Mouse (Mus musculus) testis, postnatal 10 days (tissue): ENCODE data around the gene Rftn1.
A peak's percentile ranks its signal among the peaks of the same experiment; 100 is the strongest.

ENCODE experiments used
- DNase-seq: peaks from one replicate; pipeline ENCODE4 v3.0.0; 2021; ENCODE audit warnings: low spot score

The Rftn1 gene

DNA sequence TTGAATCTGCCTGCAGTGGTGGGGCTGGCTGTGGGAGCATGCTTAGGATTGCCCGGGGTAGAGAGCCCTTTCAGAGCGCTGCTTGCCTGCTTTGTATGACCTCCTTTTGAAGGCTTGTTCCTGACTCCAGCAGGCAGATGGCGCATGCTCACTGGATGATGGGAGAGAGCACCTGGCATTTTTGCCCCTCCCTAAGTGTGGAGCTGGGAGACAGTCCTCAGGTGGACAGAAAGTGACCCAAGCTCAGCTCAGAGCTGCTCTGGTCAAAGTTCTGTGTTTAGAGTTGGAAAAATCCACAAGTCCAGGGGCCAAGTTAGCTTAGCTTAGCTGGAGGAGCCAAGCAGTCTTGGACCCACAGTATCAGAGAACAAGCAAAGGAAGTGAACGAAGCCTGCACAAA lies 208.9 kb downstream of the Rftn1 start:
- DNase-seq = no peak

DNA sequence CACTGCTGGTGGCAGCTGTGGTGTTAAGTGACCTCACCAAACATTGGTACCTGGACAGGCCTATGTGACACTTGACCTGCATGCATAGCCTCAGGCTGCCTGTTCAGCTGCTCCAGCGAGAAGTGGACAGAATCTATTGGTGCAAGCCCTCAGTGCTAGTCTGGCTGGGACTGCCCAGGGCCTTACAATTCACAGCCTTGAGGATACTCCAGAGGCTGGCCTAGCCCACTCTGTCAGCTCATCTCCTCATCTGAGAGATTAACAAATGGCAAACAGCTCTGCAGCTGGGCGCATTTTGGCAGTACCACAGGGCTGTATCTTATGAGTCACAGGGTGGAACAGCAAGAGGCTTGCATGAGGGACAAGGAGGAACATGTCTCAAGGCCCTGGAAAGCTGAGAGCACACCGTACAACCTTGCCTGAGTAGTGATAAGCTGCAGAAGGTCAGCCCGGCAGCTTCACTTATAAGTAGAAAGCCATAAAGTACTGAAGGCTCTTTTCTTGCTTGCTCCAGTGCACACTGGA lies 210.7 kb downstream of the Rftn1 start:
- no peak for DNase-seq

DNA sequence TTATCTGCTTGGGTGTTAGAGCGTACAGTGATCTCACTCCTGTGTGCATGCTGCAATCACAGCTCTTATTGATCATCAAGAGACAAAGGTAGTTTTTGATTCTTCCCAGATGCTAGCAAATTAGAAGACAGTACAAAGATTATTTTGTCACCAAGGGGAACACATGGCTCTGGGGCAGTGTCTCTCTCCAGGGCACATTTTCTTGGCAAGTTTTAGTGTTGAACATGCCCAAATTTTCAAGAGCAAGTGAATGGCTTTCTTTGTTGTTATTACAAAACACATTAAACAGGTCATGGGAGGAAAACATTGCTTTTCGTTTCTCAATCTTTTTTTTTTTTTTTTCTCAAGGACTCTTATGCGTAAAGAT lies 213.1 kb downstream of the Rftn1 start:
- no peak for DNase-seq

DNA sequence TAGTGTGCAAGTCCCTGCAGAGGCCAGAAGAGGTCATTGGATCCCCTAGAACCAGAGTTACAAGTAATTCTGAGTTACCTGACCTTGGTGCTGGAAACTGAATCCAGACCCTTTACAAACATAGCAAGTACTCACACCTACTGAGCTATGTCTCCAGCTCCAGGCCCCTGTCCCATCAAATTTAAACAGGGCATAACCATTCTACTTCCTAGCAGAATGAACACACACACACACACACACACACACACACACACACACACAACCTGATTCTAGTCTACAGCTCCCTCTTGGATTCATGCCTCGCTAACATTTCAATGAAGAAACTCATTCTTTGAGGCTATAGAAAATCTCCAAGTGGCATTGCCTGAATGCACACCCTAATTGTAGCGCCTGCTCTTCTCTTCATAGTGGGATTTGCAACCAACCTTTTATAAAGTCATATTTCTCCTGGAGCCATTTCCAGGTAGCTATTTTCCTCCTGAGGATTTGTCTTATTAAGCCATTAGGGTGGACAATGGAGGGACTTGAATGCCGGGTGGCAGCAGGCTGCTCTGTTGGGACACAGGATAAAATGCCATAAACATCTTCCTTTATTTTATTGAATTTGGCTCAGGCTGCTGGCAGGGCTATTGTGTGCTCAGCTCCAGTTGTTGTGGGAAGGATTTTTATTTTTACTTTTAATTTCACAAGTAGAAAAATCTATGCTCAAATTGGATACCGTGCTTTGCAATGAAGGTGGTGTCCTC lies 213.6 kb downstream of the Rftn1 start:
- no peak for DNase-seq

DNA sequence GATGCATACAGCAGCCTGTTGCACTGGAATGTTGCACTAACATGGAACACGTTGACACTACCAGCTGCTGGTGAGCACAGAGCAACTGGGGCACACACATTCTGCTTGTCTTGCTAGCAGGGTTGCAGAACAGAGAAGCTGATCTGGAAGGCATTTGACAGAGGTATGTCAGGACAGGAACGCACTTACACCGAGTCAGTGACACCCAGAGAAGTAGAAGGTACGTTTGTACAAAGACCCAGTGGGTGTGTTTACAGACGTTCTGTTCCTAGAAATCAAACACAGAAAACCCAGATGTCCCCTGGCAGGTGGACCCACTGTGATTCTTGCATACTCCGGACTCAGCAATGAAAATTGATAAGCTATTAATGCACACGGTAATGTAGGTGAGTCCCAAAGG lies 215.0 kb downstream of the Rftn1 start:
- no peak for DNase-seq

DNA sequence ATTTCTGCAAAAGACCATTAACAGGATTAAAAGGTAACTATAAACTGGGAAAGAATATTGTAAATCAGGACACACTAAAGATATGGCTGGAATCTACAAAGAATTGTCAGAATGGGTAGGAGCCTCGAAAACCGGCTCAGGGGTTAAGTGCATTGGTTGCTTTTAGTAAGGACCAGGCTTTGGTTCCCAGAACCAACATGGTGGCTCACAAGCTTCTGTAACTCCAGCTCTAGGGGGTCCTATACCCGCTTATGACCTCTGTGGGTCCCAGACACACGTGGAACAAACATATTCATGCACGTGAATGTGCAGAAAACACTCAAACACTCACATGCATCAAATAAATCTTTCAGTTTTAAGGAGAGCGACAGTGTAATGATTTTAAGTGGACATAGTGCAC lies 215.5 kb downstream of the Rftn1 start:
- no peak for DNase-seq

DNA sequence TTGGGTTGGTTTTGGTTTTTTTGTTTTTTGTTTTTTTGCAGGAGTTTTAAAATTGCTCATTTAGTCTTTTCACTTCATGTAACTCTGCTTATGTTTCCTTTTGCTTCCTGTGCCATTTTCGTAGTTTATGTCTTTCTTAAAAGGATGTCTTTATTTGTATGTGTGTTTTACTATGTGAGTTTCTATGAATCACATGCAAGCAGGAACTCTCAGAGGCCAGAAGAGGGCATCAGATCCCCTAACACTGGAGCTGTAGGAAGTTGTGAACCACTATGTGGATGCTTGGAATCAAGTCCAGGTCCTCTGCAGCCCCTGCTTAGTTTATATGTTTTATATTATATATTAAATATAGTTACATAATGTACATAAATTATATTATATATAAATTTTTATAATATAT lies 218.3 kb downstream of the Rftn1 start:
- DNase-seq = no peak

DNA sequence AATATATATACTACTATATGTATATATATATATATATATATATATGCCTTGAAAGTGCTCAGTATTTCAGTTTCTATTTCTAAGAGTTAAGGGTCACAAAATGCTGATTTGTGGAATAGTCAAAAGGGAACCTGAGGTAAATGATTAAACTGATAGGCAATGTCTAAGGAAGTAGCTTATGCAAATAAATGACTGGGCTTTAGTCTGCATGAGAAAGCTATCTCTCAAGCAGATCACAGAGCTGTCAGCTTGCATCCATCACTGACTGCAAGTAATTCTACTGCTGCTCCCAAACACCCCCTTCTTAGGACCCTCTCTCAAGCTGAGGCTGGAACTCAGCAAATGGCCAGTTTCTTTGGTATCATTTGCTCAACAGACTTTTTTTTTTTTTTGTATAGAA lies 219.4 kb downstream of the Rftn1 start:
- no peak for DNase-seq

DNA sequence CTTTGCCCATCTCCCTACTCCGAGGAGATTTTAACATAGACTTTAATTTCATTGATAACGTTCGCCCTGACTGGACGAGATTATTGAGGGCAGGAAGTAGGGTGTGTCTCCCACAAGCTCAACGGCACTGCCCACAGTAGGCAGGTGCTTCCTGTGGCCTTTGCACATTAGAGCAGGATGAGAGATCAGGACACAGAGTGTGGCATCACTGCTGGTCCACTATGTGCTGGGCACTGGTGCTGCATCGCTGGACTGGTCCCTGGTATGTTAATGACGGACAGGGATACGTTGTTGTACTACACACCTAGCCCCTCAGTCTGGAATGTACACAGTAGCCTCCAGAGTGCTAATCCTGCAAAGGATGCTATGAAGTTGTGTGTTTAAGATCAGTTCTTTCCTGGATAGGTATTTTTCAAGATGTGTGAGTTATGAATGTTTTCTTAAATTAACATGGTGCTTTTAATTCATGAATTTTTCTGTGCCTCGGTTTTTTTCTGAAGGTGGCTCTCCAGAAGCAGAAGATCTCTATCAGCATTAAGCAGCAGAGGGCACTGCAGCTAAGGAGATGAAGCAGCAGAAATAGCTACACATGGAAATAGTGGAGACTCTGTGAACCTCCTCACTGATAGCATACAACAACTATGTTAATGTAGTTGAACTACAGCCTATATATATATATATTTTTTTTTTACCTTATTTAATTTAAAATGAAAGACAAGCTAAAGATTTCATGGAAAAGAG lies 221.8 kb downstream of the Rftn1 start:
- peak; percentile 54 for DNase-seq

DNA sequence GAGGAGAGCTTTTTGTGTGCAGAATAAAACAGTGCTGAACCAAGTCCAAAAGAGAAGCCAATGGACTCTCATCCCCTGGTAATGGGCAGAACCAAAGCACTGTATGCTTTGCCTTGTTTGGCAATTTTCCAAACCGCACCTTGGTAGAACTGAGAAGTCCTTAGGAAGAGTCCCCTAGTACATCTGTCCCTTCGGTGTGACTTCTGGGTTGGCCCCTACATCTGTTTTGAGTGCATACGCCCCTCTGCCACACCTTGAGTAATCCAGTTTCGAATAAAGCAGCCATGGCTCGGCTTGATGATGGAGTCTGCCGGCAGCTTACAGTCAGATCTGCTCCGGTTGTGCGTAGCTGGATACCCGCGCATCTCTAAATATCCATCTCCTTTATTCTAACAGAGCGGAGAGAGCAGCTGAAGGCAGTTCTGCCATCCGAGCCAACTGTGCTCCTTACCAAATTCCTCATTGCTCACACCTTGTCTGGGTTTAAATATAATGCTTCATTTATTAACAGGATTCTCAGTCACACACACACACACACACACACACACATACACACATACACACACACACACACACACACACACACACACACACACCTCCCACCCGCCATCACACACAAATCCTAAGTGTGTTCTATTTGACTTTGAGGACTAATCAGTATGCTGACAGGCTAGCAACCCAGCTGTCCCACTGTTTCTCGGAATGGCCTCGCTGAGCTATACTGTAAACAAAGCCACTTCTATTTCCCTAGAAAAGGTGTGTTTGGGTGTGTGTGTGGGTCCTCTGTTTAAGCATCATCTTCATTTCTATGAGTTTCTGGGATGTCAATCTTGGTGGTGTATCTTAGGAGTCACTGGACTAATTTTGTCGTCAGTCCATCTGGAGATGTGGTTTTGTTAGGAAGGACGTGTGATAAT lies 224.4 kb downstream of the Rftn1 start:
- DNase-seq = no peak

DNA sequence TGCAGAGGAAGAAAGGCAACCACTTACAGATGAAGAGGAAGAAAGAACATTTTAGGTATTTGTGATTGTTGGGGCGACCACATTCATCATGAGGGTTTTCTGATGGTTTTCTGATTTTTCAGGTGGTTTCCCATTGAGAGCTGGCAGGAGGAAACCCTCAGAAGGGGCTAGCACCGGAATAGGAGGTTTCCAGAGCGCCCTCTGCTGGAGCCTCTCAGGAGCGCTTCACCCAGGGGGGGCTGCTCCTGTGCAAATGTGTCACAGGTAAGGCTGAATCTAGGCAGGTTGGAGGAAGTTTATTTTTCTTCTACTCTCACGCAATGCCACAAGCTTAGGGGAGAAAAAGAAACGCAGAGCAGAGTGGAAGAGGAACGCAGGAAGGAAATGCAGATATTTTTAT lies 225.4 kb downstream of the Rftn1 start:
- no peak for DNase-seq

DNA sequence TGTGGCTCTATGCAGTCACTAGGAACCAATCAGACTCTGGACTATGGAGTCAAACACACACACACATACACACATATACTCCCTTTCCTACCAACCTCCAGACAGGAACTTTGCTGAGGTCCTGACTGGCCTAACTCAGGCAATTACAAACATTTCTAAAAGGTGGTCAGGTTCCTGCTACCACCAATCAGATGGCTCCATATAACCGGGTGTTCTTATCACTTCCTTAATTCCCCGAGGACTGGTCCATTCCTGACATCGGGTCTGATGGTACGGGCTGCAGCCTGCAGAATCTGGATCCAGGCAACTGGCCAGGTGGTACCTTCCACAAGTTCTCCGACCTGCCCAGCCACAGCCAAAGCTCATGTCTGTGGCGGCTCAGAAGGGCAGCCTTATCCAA lies 226.0 kb downstream of the Rftn1 start:
- DNase-seq = no peak

DNA sequence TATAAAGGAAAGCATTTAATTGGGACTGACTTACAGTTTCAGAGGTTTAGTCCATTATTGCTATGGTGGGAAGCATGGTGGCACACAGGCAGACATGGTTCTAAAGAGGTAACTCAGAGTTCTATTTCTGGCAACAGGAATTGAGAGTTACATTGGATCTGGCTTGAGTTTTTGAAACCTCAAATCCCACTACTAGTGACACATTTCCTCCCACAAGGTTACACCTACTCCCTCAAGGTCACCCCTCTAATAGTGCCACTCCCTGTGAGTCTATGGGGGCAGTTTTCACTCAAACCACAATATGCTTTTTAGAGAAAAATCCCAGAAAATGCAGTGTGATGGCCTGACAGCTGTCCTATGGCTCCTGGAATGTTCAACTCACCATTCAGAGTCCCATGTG lies 231.5 kb downstream of the Rftn1 start:
- DNase-seq = no peak

DNA sequence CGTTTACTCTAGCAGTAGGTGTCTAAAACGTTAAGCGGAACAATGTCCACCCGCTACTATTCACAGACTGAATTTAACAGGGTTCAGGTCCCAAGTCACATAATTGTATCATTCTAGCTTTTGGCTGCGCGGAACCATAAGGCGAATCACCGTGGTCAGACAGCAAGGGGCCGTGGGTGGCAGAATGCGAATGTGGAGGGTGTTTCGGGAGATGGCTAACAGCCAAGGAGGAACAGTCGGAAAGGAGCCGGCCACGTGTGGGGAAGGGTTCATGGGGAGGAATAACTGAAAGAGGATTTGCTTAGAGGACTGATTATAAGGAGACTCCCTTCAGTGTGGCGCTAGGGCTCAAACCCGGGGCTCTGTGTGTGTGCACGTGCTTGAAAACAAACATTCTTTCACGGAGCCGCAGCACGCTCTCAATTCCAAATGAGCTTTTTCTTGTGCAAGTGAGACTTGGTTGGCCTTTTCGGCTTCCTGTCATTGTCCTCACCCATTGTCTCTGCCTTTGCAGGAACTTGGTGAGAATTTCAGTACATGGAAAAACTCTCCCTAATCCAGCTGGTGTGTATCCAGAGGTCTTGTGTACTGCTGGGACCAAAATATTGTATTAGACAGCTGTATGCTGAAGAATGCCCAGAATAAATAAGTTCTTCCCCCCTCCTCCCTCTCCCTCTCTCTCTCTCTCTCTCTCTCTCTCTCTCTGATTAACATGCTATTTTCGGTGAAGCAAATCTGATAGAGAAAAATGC lies 238.4 kb downstream of the Rftn1 start:
- DNase-seq = peak; percentile 51

DNA sequence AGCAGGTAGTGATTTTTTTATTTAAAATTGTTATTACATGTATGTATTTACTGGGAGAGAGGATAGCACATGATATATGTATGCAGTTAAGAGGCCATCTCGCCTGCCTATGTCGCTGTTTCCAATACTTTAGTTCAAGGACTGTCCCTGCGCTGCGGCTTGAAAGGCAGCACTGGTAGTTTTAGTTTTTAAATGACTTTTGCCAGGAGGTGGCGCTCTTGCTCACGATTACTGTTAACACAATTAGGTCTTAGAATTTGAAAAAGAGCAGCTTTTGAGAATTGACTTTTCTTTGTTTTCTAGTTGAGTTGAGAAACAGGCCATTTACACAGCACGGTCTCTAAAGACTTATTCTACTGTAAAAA lies 239.0 kb downstream of the Rftn1 start:
- peak; percentile 92 for DNase-seq

DNA sequence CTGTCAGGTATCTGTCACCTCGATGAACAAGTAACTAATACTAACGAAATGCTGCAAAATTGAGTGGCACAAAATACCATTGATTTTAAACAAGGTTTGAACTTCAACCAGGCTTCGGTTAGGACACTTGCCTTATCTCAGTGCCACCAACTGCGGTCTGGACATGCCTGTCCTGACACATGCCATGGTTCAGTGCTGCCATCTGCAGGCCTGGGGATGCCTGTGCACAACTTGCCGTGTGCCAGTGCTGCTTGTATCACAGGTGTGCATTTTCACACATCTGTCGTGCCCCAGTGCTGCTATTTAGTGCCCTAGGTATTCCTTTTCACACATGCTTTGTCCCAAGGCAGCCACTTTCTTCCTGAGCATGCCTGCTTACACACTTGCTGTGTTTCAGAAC lies 247.8 kb downstream of the Rftn1 start:
- DNase-seq = peak; percentile 46
